Mouse (Mus musculus): ENCODE data around the gene Ddx23. TPM values are rescaled to one million over a fixed set of nuclear protein-coding genes. Genes with fewer than 3 reads are reported as not detected.

Ddx23 gene
- total RNA-seq, 1 experiment from 2014 or later = 114 TPM

GRCm38 (mm10) chr15:98614971-98615370 lies 47.7 kb downstream of the Ddx23 start:
- ATAC-seq (ENCODE audit: extremely low read depth, insufficient number of reproducible peaks, low FRiP score, poor library complexity, severe bottlenecking) = no peak

GRCm38 (mm10) chr15:98614551-98614950 lies 48.1 kb downstream of the Ddx23 start:
- no peak for ATAC-seq (ENCODE audit: extremely low read depth, insufficient number of reproducible peaks, low FRiP score, poor library complexity, severe bottlenecking)

- ATAC-seq (ENCODE audit: extremely low read depth, insufficient number of reproducible peaks, low FRiP score, poor library complexity, severe bottlenecking) = no peak
Observed at GRCm38 (mm10) chr15:98612229-98612628, 50.5 kb downstream of the Ddx23 start.

- no peak for ATAC-seq (ENCODE audit: extremely low read depth, insufficient number of reproducible peaks, low FRiP score, poor library complexity, severe bottlenecking)
Observed at GRCm38 (mm10) chr15:98610131-98610633, 52.5 kb downstream of the Ddx23 start.

- ATAC-seq (ENCODE audit: extremely low read depth, insufficient number of reproducible peaks, low FRiP score, poor library complexity, severe bottlenecking) = no peak
Observed at GRCm38 (mm10) chr15:98609331-98610130, 53.2 kb downstream of the Ddx23 start, which contains the start of gene Adcy6. Adcy6 (minus strand) TSS chr15:98610076.

GRCm38 (mm10) chr15:98608784-98609250 lies 53.9 kb downstream of the Ddx23 start:
- ATAC-seq (ENCODE audit: extremely low read depth, insufficient number of reproducible peaks, low FRiP score, poor library complexity, severe bottlenecking) = no peak

GRCm38 (mm10) chr15:98608058-98608783 lies 54.5 kb downstream of the Ddx23 start:
- ATAC-seq (ENCODE audit: extremely low read depth, insufficient number of reproducible peaks, low FRiP score, poor library complexity, severe bottlenecking) = no peak

GRCm38 (mm10) chr15:98607557-98607956 lies 55.1 kb downstream of the Ddx23 start:
- ATAC-seq (ENCODE audit: extremely low read depth, insufficient number of reproducible peaks, low FRiP score, poor library complexity, severe bottlenecking) = no peak

- ATAC-seq (ENCODE audit: extremely low read depth, insufficient number of reproducible peaks, low FRiP score, poor library complexity, severe bottlenecking) = no peak
Observed at GRCm38 (mm10) chr15:98606739-98607138, 56.0 kb downstream of the Ddx23 start.

- no peak for ATAC-seq (ENCODE audit: extremely low read depth, insufficient number of reproducible peaks, low FRiP score, poor library complexity, severe bottlenecking)
Observed at GRCm38 (mm10) chr15:98606051-98606536, 56.6 kb downstream of the Ddx23 start.

- ATAC-seq (ENCODE audit: extremely low read depth, insufficient number of reproducible peaks, low FRiP score, poor library complexity, severe bottlenecking) = no peak
Observed at GRCm38 (mm10) chr15:98604041-98604575, 58.6 kb downstream of the Ddx23 start.

GRCm38 (mm10) chr15:98602921-98603458 lies 59.7 kb downstream of the Ddx23 start:
- ATAC-seq (ENCODE audit: extremely low read depth, insufficient number of reproducible peaks, low FRiP score, poor library complexity, severe bottlenecking) = no peak

GRCm38 (mm10) chr15:98602191-98602881 lies 60.4 kb downstream of the Ddx23 start:
- ATAC-seq (ENCODE audit: extremely low read depth, insufficient number of reproducible peaks, low FRiP score, poor library complexity, severe bottlenecking) = no peak

- ATAC-seq (ENCODE audit: extremely low read depth, insufficient number of reproducible peaks, low FRiP score, poor library complexity, severe bottlenecking) = no peak
Observed at GRCm38 (mm10) chr15:98601832-98602190, 60.9 kb downstream of the Ddx23 start.

GRCm38 (mm10) chr15:98600036-98600709 lies 62.5 kb downstream of the Ddx23 start:
- ATAC-seq (ENCODE audit: extremely low read depth, insufficient number of reproducible peaks, low FRiP score, poor library complexity, severe bottlenecking) = no peak

GRCm38 (mm10) chr15:98596609-98597008 lies 66.1 kb downstream of the Ddx23 start:
- no peak for ATAC-seq (ENCODE audit: extremely low read depth, insufficient number of reproducible peaks, low FRiP score, poor library complexity, severe bottlenecking)
